Mouse (Mus musculus): ENCODE measurements at regions not wholly inside any gene's neighbourhood (a gene's known extent, or its start where the extent isn't known, plus 50 kb on each side); places are given as distances from the start of the nearest gene placed in this dataset.

- DNase-seq (peak; percentile 78), ATAC-seq (ENCODE audit: insufficient read depth) (no peak)
- H3K4me1 ChIP-seq (ENCODE audit: insufficient read depth), result no peaks in the 10 kb centered on the region
- no peak overlapping the region for H3K9ac ChIP-seq
- no peak overlapping the region for H3K4me3 ChIP-seq (ENCODE audit: low read depth, low read length)
- H3K27me3 ChIP-seq (ENCODE audit: insufficient read depth, low read length), result no peaks in the 10 kb centered on the region
- TF ChIP-seq CTCF (IDR thresholded peaks at IDR 0.05; ENCODE audit: low read depth), result peak; percentile 61
- no peaks in the 10 kb centered on the region for H3K36me3 ChIP-seq (ENCODE audit: insufficient read depth)
- no peaks in the 10 kb centered on the region for H3K9me3 ChIP-seq (ENCODE audit: low read depth, low read length)
- no peak overlapping the region for H3K27ac ChIP-seq (ENCODE audit: low read depth)
- WGBS, result 5% methylated on average over 1 of the region's 1 CpGs
- no peak overlapping the region for H3K4me2 ChIP-seq
Measured at GRCm38 (mm10) chr1:89207306-89207705, 137.1 kb downstream of the Sh3bp4 start.

GRCm38 (mm10) chr1:89211116-89211515 lies 140.9 kb downstream of the Sh3bp4 start:
- ATAC-seq (ENCODE audit: insufficient read depth) (no peak), DNase-seq (no peak)
- Histone ChIP-seq H3K4me1 (ENCODE audit: insufficient read depth) (no peaks in the 10 kb centered on the region), H3K9ac (no peak overlapping the region), H3K4me2 (no peak overlapping the region), H3K36me3 (ENCODE audit: insufficient read depth) (no peaks in the 10 kb centered on the region), H3K27me3 (ENCODE audit: insufficient read depth, low read length) (no peaks in the 10 kb centered on the region), H3K4me3 (ENCODE audit: low read depth, low read length) (no peak overlapping the region), H3K9me3 (ENCODE audit: low read depth, low read length) (no peaks in the 10 kb centered on the region), H3K27ac (ENCODE audit: low read depth) (no peak overlapping the region)
- TF ChIP-seq CTCF (IDR thresholded peaks at IDR 0.05; ENCODE audit: low read depth), result no peak
- 79% methylated on average over 6 of the region's 6 CpGs for WGBS

DNA sequence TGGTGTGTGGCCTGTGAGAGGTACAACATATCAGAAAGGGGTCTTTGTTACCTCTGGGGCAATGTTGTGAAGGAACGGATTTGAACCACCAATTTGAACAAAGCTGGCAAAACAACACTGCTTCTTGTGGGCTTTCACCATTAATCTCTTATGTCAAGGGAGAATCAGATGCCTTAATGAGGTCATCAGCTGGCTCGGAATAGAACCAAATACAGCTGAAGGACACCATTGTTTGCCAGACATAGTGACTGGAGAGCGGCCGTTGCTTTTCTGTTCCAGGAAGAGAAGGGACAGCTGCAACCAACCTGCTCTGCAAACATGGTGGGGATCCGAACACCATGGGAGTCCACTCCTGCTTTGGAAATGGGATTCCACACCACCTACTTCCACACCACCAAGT lies 158.2 kb downstream of the Sh3bp4 start:
- H3K4me3 ChIP-seq (ENCODE audit: low read depth, low read length), result no peak overlapping the region
- no peak overlapping the region for H3K9ac ChIP-seq
- no peaks in the 10 kb centered on the region for H3K27me3 ChIP-seq (ENCODE audit: insufficient read depth, low read length)
- no peaks in the 10 kb centered on the region for H3K4me1 ChIP-seq (ENCODE audit: insufficient read depth)
- DNase-seq (no peak), ATAC-seq (ENCODE audit: insufficient read depth) (no peak)
- 66% methylated on average over 5 of the region's 5 CpGs for WGBS
- no peak overlapping the region for H3K27ac ChIP-seq (ENCODE audit: low read depth)
- H3K9me3 ChIP-seq (ENCODE audit: low read depth, low read length), result no peaks in the 10 kb centered on the region
- no peak for TF ChIP-seq CTCF (IDR thresholded peaks at IDR 0.05; ENCODE audit: low read depth)
- no peak overlapping the region for H3K4me2 ChIP-seq
- no peaks in the 10 kb centered on the region for H3K36me3 ChIP-seq (ENCODE audit: insufficient read depth)

DNA sequence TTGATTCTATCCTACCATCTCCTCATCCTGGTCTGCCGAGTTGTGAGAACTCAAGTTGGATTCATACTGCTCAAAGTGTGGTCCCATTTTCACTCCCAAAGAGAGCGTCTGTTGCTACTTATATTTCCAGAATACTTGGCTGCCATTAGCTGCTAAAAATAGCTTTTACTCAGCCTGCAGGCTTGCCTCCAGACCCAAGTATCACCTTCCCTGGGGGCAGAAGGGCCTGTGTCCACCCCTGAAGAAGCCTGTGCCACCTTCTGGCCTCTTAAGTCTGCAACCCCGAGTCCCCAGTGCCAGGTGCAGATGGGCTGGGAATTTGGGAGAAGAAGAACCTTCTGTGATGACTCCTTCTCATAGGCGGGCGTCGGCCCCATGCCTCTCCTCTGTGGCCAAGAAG lies 161.5 kb downstream of the Sh3bp4 start:
- Histone ChIP-seq H3K9ac (no peak overlapping the region), H3K4me1 (ENCODE audit: insufficient read depth) (no peaks in the 10 kb centered on the region), H3K36me3 (ENCODE audit: insufficient read depth) (no peaks in the 10 kb centered on the region), H3K4me2 (no peak overlapping the region), H3K27ac (ENCODE audit: low read depth) (no peak overlapping the region), H3K9me3 (ENCODE audit: low read depth, low read length) (no peaks in the 10 kb centered on the region), H3K27me3 (ENCODE audit: insufficient read depth, low read length) (no peaks in the 10 kb centered on the region), H3K4me3 (ENCODE audit: low read depth, low read length) (no peak overlapping the region)
- 77% methylated on average over 6 of the region's 6 CpGs for WGBS
- no peak for TF ChIP-seq CTCF (IDR thresholded peaks at IDR 0.05; ENCODE audit: low read depth)
- no peak for ATAC-seq (ENCODE audit: insufficient read depth)
- DNase-seq, result no peak

- Histone ChIP-seq H3K9me3 (ENCODE audit: low read depth, low read length) (no peaks in the 10 kb centered on the region), H3K4me3 (ENCODE audit: low read depth, low read length) (no peak overlapping the region), H3K4me1 (ENCODE audit: insufficient read depth) (no peaks in the 10 kb centered on the region), H3K9ac (no peak overlapping the region), H3K4me2 (no peak overlapping the region), H3K36me3 (ENCODE audit: insufficient read depth) (no peaks in the 10 kb centered on the region), H3K27me3 (ENCODE audit: insufficient read depth, low read length) (no peaks in the 10 kb centered on the region), H3K27ac (ENCODE audit: low read depth) (no peak overlapping the region)
- peak; percentile 18; the same call in 1 of the 2 replicates for TF ChIP-seq CTCF (IDR thresholded peaks at IDR 0.05; ENCODE audit: low read depth)
- no peak for ATAC-seq (ENCODE audit: insufficient read depth)
- DNase-seq, result peak; percentile 22
- 71% methylated on average over 5 of the region's 5 CpGs for WGBS
Measured at GRCm38 (mm10) chr1:89232391-89232790, 162.2 kb downstream of the Sh3bp4 start.

DNA sequence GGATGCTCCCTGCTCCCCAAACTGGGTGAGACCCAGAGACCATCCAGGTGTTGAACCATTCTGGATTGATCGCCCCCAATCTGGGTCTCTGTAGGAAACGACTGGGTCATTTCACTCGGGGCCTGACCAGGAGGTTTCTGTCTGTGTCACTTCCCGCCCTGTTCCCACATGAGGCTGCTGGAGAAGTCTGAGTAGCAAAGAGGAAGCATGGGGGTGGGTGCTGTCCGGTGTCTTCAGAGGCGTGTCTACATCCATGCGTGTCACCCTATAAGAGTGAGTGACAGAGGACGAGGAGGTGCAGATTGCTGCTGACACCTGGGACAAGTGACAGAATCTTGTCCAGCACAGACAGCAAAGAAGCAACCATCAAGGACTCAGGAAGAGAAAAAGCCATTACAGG lies 164.7 kb downstream of the Sh3bp4 start:
- no peak overlapping the region for H3K27ac ChIP-seq (ENCODE audit: low read depth)
- no peak overlapping the region for H3K9ac ChIP-seq
- no peaks in the 10 kb centered on the region for H3K4me1 ChIP-seq (ENCODE audit: insufficient read depth)
- no peaks in the 10 kb centered on the region for H3K9me3 ChIP-seq (ENCODE audit: low read depth, low read length)
- H3K27me3 ChIP-seq (ENCODE audit: insufficient read depth, low read length), result no peaks in the 10 kb centered on the region
- DNase-seq, result peak; percentile 72
- ATAC-seq (ENCODE audit: insufficient read depth), result peak; percentile 81; the same call in 1 of the 2 replicates
- H3K36me3 ChIP-seq (ENCODE audit: insufficient read depth), result no peaks in the 10 kb centered on the region
- WGBS, result 21% methylated on average over 8 of the region's 8 CpGs
- no peak overlapping the region for H3K4me3 ChIP-seq (ENCODE audit: low read depth, low read length)
- no peak for TF ChIP-seq CTCF (IDR thresholded peaks at IDR 0.05; ENCODE audit: low read depth)
- no peak overlapping the region for H3K4me2 ChIP-seq

DNA sequence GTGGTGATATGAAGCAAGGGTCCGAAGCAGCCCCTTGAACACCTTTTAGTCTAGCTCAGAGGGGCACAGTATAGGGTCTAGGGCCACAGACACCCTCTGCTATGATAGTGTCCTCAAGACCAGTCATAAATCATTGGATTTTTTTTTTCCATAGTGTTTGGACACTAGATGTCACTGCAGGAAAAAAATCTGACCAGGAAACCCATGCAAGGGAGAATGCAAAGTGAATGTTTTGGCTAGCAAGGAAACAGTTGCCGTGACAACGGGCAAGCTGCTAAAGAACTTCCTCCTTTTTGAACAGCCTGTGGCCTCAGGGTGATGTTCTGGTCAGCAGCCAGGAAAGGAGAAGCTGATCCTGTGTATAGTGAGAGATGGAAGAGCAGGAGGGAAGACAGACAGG lies 165.1 kb downstream of the Sh3bp4 start:
- TF ChIP-seq CTCF (IDR thresholded peaks at IDR 0.05; ENCODE audit: low read depth), result peak; percentile 68
- DNase-seq (peak; percentile 89), ATAC-seq (ENCODE audit: insufficient read depth) (peak; percentile 81; the same call in 1 of the 2 replicates)

DNA sequence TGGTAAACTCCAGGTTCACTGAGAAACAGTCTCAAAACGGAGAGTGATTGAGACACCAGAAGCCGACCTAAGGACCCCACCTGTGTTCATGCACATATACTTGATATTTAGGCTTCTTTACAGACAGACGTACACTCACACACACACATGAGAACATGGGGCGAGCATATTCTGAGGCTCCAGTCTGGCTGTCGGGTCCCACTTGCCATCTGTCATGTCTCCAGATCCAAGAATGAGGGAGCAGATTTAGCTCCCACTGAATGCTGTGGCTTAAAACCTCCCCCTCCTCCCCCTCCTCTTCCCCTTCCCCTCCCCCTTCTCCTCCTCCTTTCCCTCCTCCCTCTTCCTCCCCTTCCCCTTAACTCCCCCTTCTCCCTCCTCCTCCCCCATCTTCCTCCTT lies 167.5 kb downstream of the Sh3bp4 start:
- DNase-seq (no peak), ATAC-seq (ENCODE audit: insufficient read depth) (no peak)
- no peak overlapping the region for H3K4me2 ChIP-seq
- H3K4me1 ChIP-seq (ENCODE audit: insufficient read depth), result no peaks in the 10 kb centered on the region
- H3K4me3 ChIP-seq (ENCODE audit: low read depth, low read length), result no peak overlapping the region
- H3K36me3 ChIP-seq (ENCODE audit: insufficient read depth), result no peaks in the 10 kb centered on the region
- H3K9me3 ChIP-seq (ENCODE audit: low read depth, low read length), result no peaks in the 10 kb centered on the region
- H3K27ac ChIP-seq (ENCODE audit: low read depth), result no peak overlapping the region
- H3K9ac ChIP-seq, result no peak overlapping the region
- 62% methylated on average over 5 of the region's 5 CpGs for WGBS
- no peaks in the 10 kb centered on the region for H3K27me3 ChIP-seq (ENCODE audit: insufficient read depth, low read length)
- TF ChIP-seq CTCF (IDR thresholded peaks at IDR 0.05; ENCODE audit: low read depth), result no peak

More for the DNA sequence above, 165.1 kb downstream of the Sh3bp4 start:
- H3K4me1 ChIP-seq (ENCODE audit: insufficient read depth), result no peaks in the 10 kb centered on the region
- WGBS, result 27% methylated on average over 3 of the region's 3 CpGs
- H3K9me3 ChIP-seq (ENCODE audit: low read depth, low read length), result no peaks in the 10 kb centered on the region
- no peaks in the 10 kb centered on the region for H3K36me3 ChIP-seq (ENCODE audit: insufficient read depth)
- no peak overlapping the region for H3K4me2 ChIP-seq
- H3K4me3 ChIP-seq (ENCODE audit: low read depth, low read length), result no peak overlapping the region
- no peak overlapping the region for H3K9ac ChIP-seq
- H3K27ac ChIP-seq (ENCODE audit: low read depth), result no peak overlapping the region
- H3K27me3 ChIP-seq (ENCODE audit: insufficient read depth, low read length), result no peaks in the 10 kb centered on the region

Measured in lung, embryonic 14.5 days (tissue).